20 mouse cellular contexts compared by ENCODE assay signal in the genomic region with DNA sequence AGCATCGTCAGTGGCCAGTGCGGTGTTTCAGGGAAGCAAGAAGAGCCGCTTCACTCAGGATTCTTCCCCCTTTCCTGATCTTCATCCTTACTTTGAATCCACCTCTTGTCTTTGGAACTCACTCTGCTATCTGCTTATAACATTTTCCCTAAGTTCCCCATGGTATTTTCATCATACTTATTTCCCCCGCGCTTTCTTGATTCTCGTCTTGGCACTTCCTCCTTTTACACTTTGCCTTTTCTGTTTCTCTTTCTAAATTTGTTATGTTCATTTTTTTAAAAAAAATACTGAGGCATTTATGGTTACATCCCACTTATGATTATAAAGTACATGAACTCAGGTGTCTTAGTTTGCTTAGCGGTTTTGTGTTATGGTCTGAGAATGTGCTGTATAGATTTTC. TPM values are rescaled to one million over a fixed set of nuclear protein-coding genes. Genes with fewer than 3 reads are reported as not detected.
DNase-seq lines count a peak whose midpoint lies in the region; ATAC-seq and TF ChIP-seq lines count a peak whose summit lies in the region.
"Had no signal": no experiment of that assay in that cellular context is flagged by ENCODE, and none has a peak within 500 bp of the region (broad histone marks: within the 10 kb centered on the region; RNA-seq: fewer than 3 reads in every experiment).

No protein-coding gene starts in this region.

- H3K9me3 ChIP-seq in liver, embryonic 12.5 days (replicated peaks) = no peaks in the 10 kb centered on the region
- H3K9me3 ChIP-seq in forebrain, postnatal 0 days (ENCODE audit: low read length) = no peaks in the 10 kb centered on the region
- H3K9me3 ChIP-seq: embryonic facial prominence, embryonic 13.5 days; forebrain, embryonic 12.5 days; heart, embryonic 12.5 days; hindbrain, embryonic 15.5 days had no signal

- H3K9ac ChIP-seq in liver, adult 2 months (ENCODE audit: low read depth, low read length) = no peak overlapping the region
- no peak overlapping the region for H3K9ac ChIP-seq in liver, embryonic 12.5 days
- no peak overlapping the region for H3K9ac ChIP-seq in forebrain, postnatal 0 days
- H3K9ac ChIP-seq: embryonic facial prominence, embryonic 13.5 days; forebrain, embryonic 12.5 days; heart, embryonic 12.5 days; hindbrain, embryonic 15.5 days had no signal

- H3K79me2 ChIP-seq in liver, adult 2 months (ENCODE audit: control insufficient read depth, insufficient read depth, low read length) = no peaks in the 10 kb centered on the region

- no peak overlapping the region for H3K4me2 ChIP-seq in liver, embryonic 12.5 days
- H3K4me2 ChIP-seq in forebrain, postnatal 0 days (ENCODE audit: low read depth) = no peak overlapping the region
- H3K4me2 ChIP-seq: embryonic facial prominence, embryonic 13.5 days; forebrain, embryonic 12.5 days; heart, embryonic 12.5 days; hindbrain, embryonic 15.5 days had no signal

- DNase-seq in liver, adult 2 months (ENCODE audit: extremely low read depth, low read depth, low spot score) = peak; percentile 6
- DNase-seq in thymus, adult 18-20 months = no peak
- DNase-seq in retina, embryonic 14.5 days (ENCODE audit: low spot score) = no peak
- no peak for DNase-seq in forebrain, postnatal 0 days
- DNase-seq: adrenal gland, adult 8-10 months; adrenal gland, postnatal 36 days; cerebellum, adult 11 months; cerebellum, adult 8-10 months; cerebellum, postnatal 14 days; gastrocnemius, postnatal 10 days; heart, postnatal 36 days had no signal

- no peaks in the 10 kb centered on the region for H3K36me3 ChIP-seq in liver, adult 2 months (ENCODE audit: control insufficient read depth, insufficient read depth, low read length)
- H3K36me3 ChIP-seq in liver, embryonic 12.5 days = no peaks in the 10 kb centered on the region
- no peaks in the 10 kb centered on the region for H3K36me3 ChIP-seq in forebrain, postnatal 0 days (ENCODE audit: insufficient read depth)
- H3K36me3 ChIP-seq: G1E; heart, embryonic 12.5 days; hindbrain, embryonic 15.5 days had no signal

- H3K27me3 ChIP-seq in liver, adult 2 months (ENCODE audit: control insufficient read depth, insufficient read depth, low read length) = peaks cover 3% of the 10 kb centered on the region; the same call in 1 of the 2 replicates
- no peaks in the 10 kb centered on the region for H3K27me3 ChIP-seq in liver, embryonic 12.5 days (replicated peaks)
- no peaks in the 10 kb centered on the region for H3K27me3 ChIP-seq in forebrain, postnatal 0 days (ENCODE audit: insufficient read depth, low read length)
- H3K27me3 ChIP-seq: embryonic facial prominence, embryonic 13.5 days; forebrain, embryonic 12.5 days; heart, embryonic 12.5 days; hindbrain, embryonic 15.5 days had no signal

- ATAC-seq in liver, embryonic 12.5 days = no peak
- ATAC-seq in megakaryocyte, adult 5-6 weeks (ENCODE audit: poor library complexity, severe bottlenecking) = peak; percentile 69
- ATAC-seq in forebrain, postnatal 0 days = no peak
- ATAC-seq: forebrain, embryonic 16.5 days had no signal

- H3K4me3 ChIP-seq in liver, adult 2 months (ENCODE audit: insufficient read depth, low read depth, low read length) = no peak overlapping the region
- H3K4me3 ChIP-seq in liver, embryonic 12.5 days = no peak overlapping the region
- H3K4me3 ChIP-seq in bone marrow, adult 2 months (replicated peaks; ENCODE audit: control insufficient read depth, low read depth, low read length) = no peak overlapping the region
- H3K4me3 ChIP-seq in forebrain, postnatal 0 days (ENCODE audit: low read depth, low read length) = no peak overlapping the region
- H3K4me3 ChIP-seq: embryonic facial prominence, embryonic 13.5 days; forebrain, embryonic 12.5 days; heart, embryonic 12.5 days; hindbrain, embryonic 15.5 days had no signal

- TF ChIP-seq CTCF in liver, adult 2 months (IDR thresholded peaks at IDR 0.05; ENCODE audit: low read depth, low read length) = no peak
- no peak for TF ChIP-seq CTCF in bone marrow, adult 2 months (IDR thresholded peaks at IDR 0.05; ENCODE audit: control insufficient read depth, insufficient read depth, low read length)
- no peak for TF ChIP-seq CTCF in forebrain, postnatal 0 days (IDR thresholded peaks at IDR 0.05; ENCODE audit: low read depth)

- H3K4me1 ChIP-seq in liver, adult 2 months (ENCODE audit: control insufficient read depth, insufficient read depth, low read length) = no peaks in the 10 kb centered on the region
- no peaks in the 10 kb centered on the region for H3K4me1 ChIP-seq in liver, embryonic 12.5 days
- peaks cover 5% of the 10 kb centered on the region for H3K4me1 ChIP-seq in bone marrow, adult 2 months (ENCODE audit: control insufficient read depth, insufficient read depth, low read length)
- no peaks in the 10 kb centered on the region for H3K4me1 ChIP-seq in forebrain, postnatal 0 days (ENCODE audit: insufficient read depth)
- H3K4me1 ChIP-seq: embryonic facial prominence, embryonic 13.5 days had no signal

- no peak overlapping the region for H3K27ac ChIP-seq in liver, adult 2 months (replicated peaks; ENCODE audit: insufficient read depth, low read depth, low read length)
- H3K27ac ChIP-seq in liver, embryonic 12.5 days = no peak overlapping the region
- peak overlapping the region; percentile 48 for H3K27ac ChIP-seq in bone marrow, adult 2 months (ENCODE audit: control insufficient read depth, insufficient read depth, low read depth, low read length, poor library complexity)
- no peak overlapping the region for H3K27ac ChIP-seq in forebrain, postnatal 0 days (ENCODE audit: low read depth, low read length)
- H3K27ac ChIP-seq: embryonic facial prominence, embryonic 13.5 days; forebrain, embryonic 12.5 days; hindbrain, embryonic 15.5 days had no signal

- 91% methylated on average over 7 of the region's 7 CpGs for WGBS in liver, adult 2 months
- WGBS in liver, embryonic 12.5 days (ENCODE audit: insufficient replicate concordance) = 80% methylated on average over 7 of the region's 7 CpGs
- WGBS in bone marrow, adult 2 months = 43% methylated on average over 7 of the region's 7 CpGs
- 92% methylated on average over 7 of the region's 7 CpGs for WGBS in forebrain, postnatal 0 days

- TF ChIP-seq POLR2A in liver, adult 2 months (IDR thresholded peaks at IDR 0.05; ENCODE audit: extremely low read depth, insufficient read depth, low read length) = no peak
- TF ChIP-seq POLR2A in bone marrow, adult 2 months (IDR thresholded peaks at IDR 0.05; ENCODE audit: borderline replicate concordance, control insufficient read depth, low read depth, low read length) = no peak

RNA-seq across cellular contexts. Expression of a gene that starts 7.9 kb away (rescaled TPM):
- total RNA-seq in liver, adult 2 months (2014; rRNA removed) = 0.09 and 0.47 TPM in 2 replicates
- polyA plus RNA-seq in liver, adult 2 months (2012; rRNA removed) = not detected in 2 replicates
- 10.5 and 10.9 TPM in 2 replicates for polyA plus RNA-seq in liver, embryonic 12.5 days (2016; fragmentation: Nextera tagmentation; extraction: Ambion mirVana)
- polyA plus RNA-seq in bone marrow, adult 2 months (2011; ENCODE audit: insufficient read depth, insufficient read length, low replicate concordance, missing spikeins) = 7.9 TPM in 1 of 2 replicates, not detected in the other
- 0.09 and 0.41 TPM in 2 replicates for total RNA-seq in megakaryocyte, adult 5-6 weeks (2015)
- total RNA-seq in megakaryocyte, adult 5-6 weeks (2017) = 0.37 and 0.40 TPM in 2 replicates
- 331 and 345 TPM in 2 replicates for total RNA-seq in forebrain, postnatal 0 days (2014; rRNA removed)
- polyA plus RNA-seq in forebrain, postnatal 0 days (2015; fragmentation: Nextera tagmentation; extraction: Ambion mirVana) = 189 and 202 TPM in 2 replicates
- total RNA-seq: G1E had no signal
- polyA plus RNA-seq: G1E had no signal

RNA-seq across cellular contexts. Expression of a gene that starts 53.1 kb away (rescaled TPM):
- 0.37 and 0.47 TPM in 2 replicates for total RNA-seq in liver, adult 2 months (2014; rRNA removed)
- 0.16 and 0.17 TPM in 2 replicates for polyA plus RNA-seq in liver, adult 2 months (2012; rRNA removed)
- polyA plus RNA-seq in liver, embryonic 12.5 days (2016; fragmentation: Nextera tagmentation; extraction: Ambion mirVana) = 4.7 and 5.9 TPM in 2 replicates
- 2.9 and 16.3 TPM in 2 replicates for polyA plus RNA-seq in bone marrow, adult 2 months (2011; ENCODE audit: insufficient read depth, insufficient read length, low replicate concordance, missing spikeins)
- total RNA-seq in megakaryocyte, adult 5-6 weeks (2015) = 22.9 and 31.8 TPM in 2 replicates
- 32.1 and 37.4 TPM in 2 replicates for total RNA-seq in megakaryocyte, adult 5-6 weeks (2017)
- 51.1 and 52.9 TPM in 2 replicates for total RNA-seq in forebrain, postnatal 0 days (2014; rRNA removed)
- polyA plus RNA-seq in forebrain, postnatal 0 days (2015; fragmentation: Nextera tagmentation; extraction: Ambion mirVana) = 36.3 and 43.8 TPM in 2 replicates
- polyA plus RNA-seq: G1E had no signal

Comparison
In these comparisons a context has a peak if more than half of its experiments do, and no peak if none do; other contexts are left out.
1. RNA of a gene that starts 7.9 kb away (polyA plus RNA-seq): 189 to 202 TPM in forebrain, postnatal 0 days; 10.5 to 10.9 TPM in liver, embryonic 12.5 days, 7.9 TPM in bone marrow, adult 2 months and not detected in liver, adult 2 months; every median in the first group is over 10 times any median in the second.